Mouse (Mus musculus): Measurements from ENCODE around the gene Doxl2. TPM values are rescaled to one million over a fixed set of nuclear protein-coding genes. Genes with fewer than 3 reads are reported as not detected.
"Not testable (repeated sequence)": the region's sequence is repeated elsewhere in the genome, so short reads cannot be mapped to it uniquely, and the experiment has no call there.

The Doxl2 gene
- polyA plus RNA-seq, 1 experiment from 2014 or later = not detected

GRCm38 (mm10) chr6:48958053-48958452 is 16.7 kb upstream of the Doxl2 start:
- ATAC-seq (replicated peaks; ENCODE audit: low FRiP score) (no peak), DNase-seq (ENCODE audit: low spot score) (no peak)
- no peaks in the 10 kb centered on the region for H3K4me1 ChIP-seq (replicated peaks; ENCODE audit: control insufficient read depth, insufficient read depth, low read length)
- H3K4me3 ChIP-seq (ENCODE audit: low read depth, low read length) = no peak overlapping the region
- H3K36me3 ChIP-seq (ENCODE audit: control insufficient read depth, insufficient read depth, low read length) = no peaks in the 10 kb centered on the region
- no peak overlapping the region for H3K9ac ChIP-seq (ENCODE audit: low read depth, low read length)
- WGBS = 65% methylated on average over 1 of the region's 1 CpGs
- no peaks in the 10 kb centered on the region for H3K27me3 ChIP-seq (replicated peaks; ENCODE audit: control insufficient read depth, insufficient read depth, low read length)
- H3K4me2 ChIP-seq = no peak overlapping the region
- H3K27ac ChIP-seq (ENCODE audit: low read depth, low read length) = no peak overlapping the region
- H3K9me3 ChIP-seq (ENCODE audit: control insufficient read depth, low read length) = no peaks in the 10 kb centered on the region

- 40% methylated on average over 7 of the region's 7 CpGs for WGBS
Observed at GRCm38 (mm10) chr6:48959151-48959550, 15.6 kb upstream of the Doxl2 start.

GRCm38 (mm10) chr6:48966696-48967095 is 8.1 kb upstream of the Doxl2 start:
- H3K9me3 ChIP-seq (ENCODE audit: control insufficient read depth, low read length); H3K4me3 ChIP-seq (ENCODE audit: low read depth, low read length); H3K27ac ChIP-seq (ENCODE audit: low read depth, low read length); H3K4me2 ChIP-seq; H3K4me1 ChIP-seq (replicated peaks; ENCODE audit: control insufficient read depth, insufficient read depth, low read length); DNase-seq (ENCODE audit: low spot score); H3K36me3 ChIP-seq (ENCODE audit: control insufficient read depth, insufficient read depth, low read length); H3K9ac ChIP-seq (ENCODE audit: low read depth, low read length); H3K27me3 ChIP-seq (replicated peaks; ENCODE audit: control insufficient read depth, insufficient read depth, low read length); ATAC-seq (replicated peaks; ENCODE audit: low FRiP score): not testable (repeated sequence)
- 80% methylated on average over 5 of the region's 5 CpGs for WGBS

More at GRCm38 (mm10) chr6:48959151-48959550, 15.6 kb upstream of the Doxl2 start:
- H3K27ac ChIP-seq (ENCODE audit: low read depth, low read length); H3K27me3 ChIP-seq (replicated peaks; ENCODE audit: control insufficient read depth, insufficient read depth, low read length); H3K9ac ChIP-seq (ENCODE audit: low read depth, low read length); H3K9me3 ChIP-seq (ENCODE audit: control insufficient read depth, low read length); ATAC-seq (replicated peaks; ENCODE audit: low FRiP score); H3K4me3 ChIP-seq (ENCODE audit: low read depth, low read length); H3K36me3 ChIP-seq (ENCODE audit: control insufficient read depth, insufficient read depth, low read length); H3K4me1 ChIP-seq (replicated peaks; ENCODE audit: control insufficient read depth, insufficient read depth, low read length); H3K4me2 ChIP-seq; DNase-seq (ENCODE audit: low spot score): not testable (repeated sequence)

GRCm38 (mm10) chr6:48967868-48968267 is 6.9 kb upstream of the Doxl2 start:
- ATAC-seq (replicated peaks; ENCODE audit: low FRiP score) (no peak), DNase-seq (ENCODE audit: low spot score) (no peak)
- Histone ChIP-seq H3K36me3 (ENCODE audit: control insufficient read depth, insufficient read depth, low read length) (no peaks in the 10 kb centered on the region), H3K9me3 (ENCODE audit: control insufficient read depth, low read length) (no peaks in the 10 kb centered on the region), H3K4me1 (replicated peaks; ENCODE audit: control insufficient read depth, insufficient read depth, low read length) (no peaks in the 10 kb centered on the region), H3K4me2 (no peak overlapping the region), H3K27me3 (replicated peaks; ENCODE audit: control insufficient read depth, insufficient read depth, low read length) (no peaks in the 10 kb centered on the region), H3K4me3 (ENCODE audit: low read depth, low read length) (no peak overlapping the region), H3K9ac (ENCODE audit: low read depth, low read length) (no peak overlapping the region), H3K27ac (ENCODE audit: low read depth, low read length) (no peak overlapping the region)

- Histone ChIP-seq H3K4me3 (ENCODE audit: low read depth, low read length) (no peak overlapping the region), H3K4me2 (no peak overlapping the region), H3K9me3 (ENCODE audit: control insufficient read depth, low read length) (no peaks in the 10 kb centered on the region), H3K36me3 (ENCODE audit: control insufficient read depth, insufficient read depth, low read length) (no peaks in the 10 kb centered on the region), H3K9ac (ENCODE audit: low read depth, low read length) (no peak overlapping the region), H3K27me3 (replicated peaks; ENCODE audit: control insufficient read depth, insufficient read depth, low read length) (no peaks in the 10 kb centered on the region), H3K4me1 (replicated peaks; ENCODE audit: control insufficient read depth, insufficient read depth, low read length) (no peaks in the 10 kb centered on the region), H3K27ac (ENCODE audit: low read depth, low read length) (no peak overlapping the region)
- 64% methylated on average over 1 of the region's 1 CpGs for WGBS
- DNase-seq (ENCODE audit: low spot score) (no peak), ATAC-seq (replicated peaks; ENCODE audit: low FRiP score) (no peak)
Observed at GRCm38 (mm10) chr6:48979616-48980015, 4.9 kb downstream of the Doxl2 start.

- DNase-seq (ENCODE audit: low spot score) (no peak), ATAC-seq (replicated peaks; ENCODE audit: low FRiP score) (no peak)
- H3K4me3 ChIP-seq (ENCODE audit: low read depth, low read length) = no peak overlapping the region
- no peaks in the 10 kb centered on the region for H3K36me3 ChIP-seq (ENCODE audit: control insufficient read depth, insufficient read depth, low read length)
- no peak overlapping the region for H3K27ac ChIP-seq (ENCODE audit: low read depth, low read length)
- H3K4me2 ChIP-seq = no peak overlapping the region
- H3K9ac ChIP-seq (ENCODE audit: low read depth, low read length) = no peak overlapping the region
- H3K4me1 ChIP-seq (replicated peaks; ENCODE audit: control insufficient read depth, insufficient read depth, low read length) = no peaks in the 10 kb centered on the region
- no peaks in the 10 kb centered on the region for H3K27me3 ChIP-seq (replicated peaks; ENCODE audit: control insufficient read depth, insufficient read depth, low read length)
- WGBS = 64% methylated on average over 3 of the region's 3 CpGs
- no peaks in the 10 kb centered on the region for H3K9me3 ChIP-seq (ENCODE audit: control insufficient read depth, low read length)
Observed at GRCm38 (mm10) chr6:48982305-48982704, 7.5 kb downstream of the Doxl2 start.

GRCm38 (mm10) chr6:48986444-48986990 is 11.8 kb downstream of the Doxl2 start, which contains the start of gene Svs1:
TSS of gene Svs1 (plus strand) at chr6:48986861.
- H3K9me3 ChIP-seq (ENCODE audit: control insufficient read depth, low read length) = no peaks in the 10 kb centered on the region
- no peak within 1 kb of the TSS for H3K27ac ChIP-seq (ENCODE audit: low read depth, low read length)
- ATAC-seq (replicated peaks; ENCODE audit: low FRiP score) (no peak), DNase-seq (ENCODE audit: low spot score) (no peak)
- no peak within 1 kb of the TSS for H3K4me3 ChIP-seq (ENCODE audit: low read depth, low read length)
- H3K9ac ChIP-seq (ENCODE audit: low read depth, low read length) = no peak within 1 kb of the TSS
- H3K4me2 ChIP-seq = no peak within 1 kb of the TSS
- H3K27me3 ChIP-seq (replicated peaks; ENCODE audit: control insufficient read depth, insufficient read depth, low read length) = no peaks in the 10 kb centered on the region
- WGBS = 30% methylated on average over 7 of the region's 7 CpGs
- no peaks in the 10 kb centered on the region for H3K4me1 ChIP-seq (replicated peaks; ENCODE audit: control insufficient read depth, insufficient read depth, low read length)
- H3K36me3 ChIP-seq (ENCODE audit: control insufficient read depth, insufficient read depth, low read length) = no peaks in the 10 kb centered on the region

GRCm38 (mm10) chr6:48989971-48990370 is 15.2 kb downstream of the Doxl2 start:
- WGBS = 86% methylated on average over 5 of the region's 5 CpGs
- Histone ChIP-seq H3K9ac (ENCODE audit: low read depth, low read length) (no peak overlapping the region), H3K27ac (ENCODE audit: low read depth, low read length) (no peak overlapping the region), H3K4me2 (no peak overlapping the region), H3K36me3 (ENCODE audit: control insufficient read depth, insufficient read depth, low read length) (no peaks in the 10 kb centered on the region), H3K9me3 (ENCODE audit: control insufficient read depth, low read length) (no peaks in the 10 kb centered on the region), H3K27me3 (replicated peaks; ENCODE audit: control insufficient read depth, insufficient read depth, low read length) (no peaks in the 10 kb centered on the region), H3K4me3 (ENCODE audit: low read depth, low read length) (no peak overlapping the region), H3K4me1 (replicated peaks; ENCODE audit: control insufficient read depth, insufficient read depth, low read length) (no peaks in the 10 kb centered on the region)
- no peak for DNase-seq (ENCODE audit: low spot score)
- no peak for ATAC-seq (replicated peaks; ENCODE audit: low FRiP score)

- Histone ChIP-seq H3K27me3 (replicated peaks; ENCODE audit: control insufficient read depth, insufficient read depth, low read length) (no peaks in the 10 kb centered on the region), H3K36me3 (ENCODE audit: control insufficient read depth, insufficient read depth, low read length) (no peaks in the 10 kb centered on the region), H3K9ac (ENCODE audit: low read depth, low read length) (no peak overlapping the region), H3K4me2 (no peak overlapping the region), H3K4me1 (replicated peaks; ENCODE audit: control insufficient read depth, insufficient read depth, low read length) (no peaks in the 10 kb centered on the region), H3K27ac (ENCODE audit: low read depth, low read length) (no peak overlapping the region), H3K4me3 (ENCODE audit: low read depth, low read length) (no peak overlapping the region), H3K9me3 (ENCODE audit: control insufficient read depth, low read length) (no peaks in the 10 kb centered on the region)
- no peak for ATAC-seq (replicated peaks; ENCODE audit: low FRiP score)
- 73% methylated on average over 4 of the region's 4 CpGs for WGBS
- no peak for DNase-seq (ENCODE audit: low spot score)
Observed at GRCm38 (mm10) chr6:48991991-48992390, 17.2 kb downstream of the Doxl2 start.
